Mouse (Mus musculus): ENCODE data around the gene Mob1a.

Mob1a gene

GRCm38 (mm10) chr6:83385569-83386090 lies 59.8 kb downstream of the Mob1a start:
- no peak for DNase-seq (ENCODE audit: low read depth)

- DNase-seq (ENCODE audit: low read depth): no peak
Measured at GRCm38 (mm10) chr6:83392166-83392780, 66.5 kb downstream of the Mob1a start.
